9 mouse cellular contexts compared by ENCODE assay signal in the genomic region with DNA sequence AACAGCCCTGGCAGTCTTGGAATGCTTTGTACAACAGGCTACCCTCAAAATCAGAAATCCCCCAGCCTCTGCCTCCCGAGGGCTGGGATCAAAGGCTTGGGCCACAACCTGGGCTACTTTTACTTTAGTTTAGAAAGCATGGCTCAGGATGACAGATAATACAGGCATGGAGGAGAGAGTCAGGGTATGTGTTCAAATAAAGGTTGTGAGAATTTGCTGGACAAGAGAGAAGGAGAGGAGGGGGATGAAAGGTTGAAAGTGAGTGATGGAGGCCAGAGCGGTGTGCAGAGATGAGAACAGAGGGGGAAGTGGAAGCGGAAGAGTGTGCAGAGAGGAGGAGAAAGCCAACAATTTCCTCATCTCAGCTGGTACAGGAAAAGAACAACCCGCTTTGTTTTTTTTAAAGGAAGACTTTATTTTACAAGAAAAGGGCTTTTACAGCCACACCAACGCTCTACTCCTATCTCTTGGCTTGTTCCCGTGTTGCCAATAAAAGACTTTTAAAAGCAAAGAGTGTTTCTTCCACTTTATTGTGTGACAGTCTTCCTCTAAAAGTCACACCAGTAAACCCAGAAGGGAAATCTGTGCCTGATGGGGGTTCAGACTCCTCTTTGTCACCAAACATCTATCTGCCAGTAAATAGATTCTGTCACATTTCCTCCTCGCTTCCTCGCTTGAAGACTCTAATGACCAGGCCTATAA. TPM values are rescaled to one million over a fixed set of nuclear protein-coding genes. Genes with fewer than 3 reads are reported as not detected.
DNase-seq lines count a peak whose midpoint lies in the region; ATAC-seq and TF ChIP-seq lines count a peak whose summit lies in the region.
"Had no signal": no experiment of that assay in that cellular context is flagged by ENCODE, and none has a peak within 500 bp of the region (broad histone marks: within the 10 kb centered on the region; RNA-seq: fewer than 3 reads in every experiment).

No protein-coding gene starts in this region.

- no peak for TF ChIP-seq EP300 in stomach, postnatal 0 days (optimal IDR thresholded peaks at IDR 0.05)

- WGBS in heart, embryonic 14.5 days = 55% methylated on average over 8 of the region's 8 CpGs
- 21% methylated on average over 8 of the region's 8 CpGs for WGBS in liver, embryonic 15.5 days (ENCODE audit: insufficient replicate concordance)
- WGBS in stomach, postnatal 0 days = 48% methylated on average over 8 of the region's 8 CpGs

- no peaks in the 10 kb centered on the region for H3K9me3 ChIP-seq in heart, embryonic 14.5 days (ENCODE audit: control insufficient read depth, low read length)
- no peaks in the 10 kb centered on the region for H3K9me3 ChIP-seq in liver, embryonic 15.5 days (replicated peaks)
- no peaks in the 10 kb centered on the region for H3K9me3 ChIP-seq in stomach, postnatal 0 days (ENCODE audit: control insufficient read depth, low read length)

- no peak overlapping the region; a peak in 1 of 4 replicates for H3K4me3 ChIP-seq in heart, embryonic 14.5 days (ENCODE audit: control insufficient read depth in 1 of 2, insufficient read depth in 1 of 2, low read depth in 1 of 2, low read length in 2 of 2)
- H3K4me3 ChIP-seq in liver, embryonic 15.5 days (replicated peaks) = no peak overlapping the region
- H3K4me3 ChIP-seq in stomach, postnatal 0 days (ENCODE audit: low read depth, low read length) = no peak overlapping the region
- H3K4me3 ChIP-seq: erythroblast, embryonic 14.5 days had no signal

- H3K36me3 ChIP-seq in heart, embryonic 14.5 days (ENCODE audit: control insufficient read depth, insufficient read depth, low read length) = no peaks in the 10 kb centered on the region
- no peaks in the 10 kb centered on the region for H3K36me3 ChIP-seq in liver, embryonic 15.5 days (replicated peaks)
- no peaks in the 10 kb centered on the region for H3K36me3 ChIP-seq in stomach, postnatal 0 days (ENCODE audit: control insufficient read depth, insufficient read depth, low read length)

- no peak for ATAC-seq in heart, embryonic 14.5 days (ENCODE audit: insufficient number of reproducible peaks, insufficient read depth, low FRiP score, low read depth)
- no peak for ATAC-seq in liver, embryonic 15.5 days (ENCODE audit: insufficient read depth)
- no peak for ATAC-seq in stomach, postnatal 0 days (ENCODE audit: low FRiP score, low TSS enrichment)

- peak overlapping the region; percentile 46 for H3K4me2 ChIP-seq in heart, embryonic 14.5 days (ENCODE audit: low read length)
- H3K4me2 ChIP-seq in liver, embryonic 15.5 days = peak overlapping the region; percentile 49
- no peak overlapping the region; the same call in 1 of the 2 replicates for H3K4me2 ChIP-seq in stomach, postnatal 0 days (replicated peaks; ENCODE audit: low read depth)

- H3K4me1 ChIP-seq in heart, embryonic 14.5 days (ENCODE audit: control insufficient read depth in 2 of 2, insufficient read depth in 2 of 2, low read length in 2 of 2) = peaks cover 25 to 33% of the 10 kb centered on the region in 2 experiments
- H3K4me1 ChIP-seq in liver, embryonic 15.5 days (replicated peaks) = no peaks in the 10 kb centered on the region; the same call in none of the 2 replicates
- H3K4me1 ChIP-seq in stomach, postnatal 0 days (replicated peaks; ENCODE audit: control insufficient read depth, insufficient read depth) = no peaks in the 10 kb centered on the region; the same call in 1 of the 2 replicates

- H3K9ac ChIP-seq in heart, embryonic 14.5 days (ENCODE audit: low read length) = 0 out of 2 replicates have a peak overlapping the region, but pooled peaks have one; percentile 6
- no peak overlapping the region for H3K9ac ChIP-seq in liver, embryonic 15.5 days
- no peak overlapping the region for H3K9ac ChIP-seq in stomach, postnatal 0 days (ENCODE audit: low read length)

- peak; percentile 64 for DNase-seq in embryo, embryonic 9.5 days (ENCODE audit: extremely low spot score)
- no peak for DNase-seq in embryo, embryonic 11 days
- peak; percentile 31 for DNase-seq in T-cell, adult 2 months (ENCODE audit: low spot score)
- DNase-seq in stomach, postnatal 0 days (ENCODE audit: low spot score) = no peak
- DNase-seq in adrenal gland, postnatal 14 days = no peak
- no peak for DNase-seq in adrenal gland, adult 18-20 months (ENCODE audit: low spot score in 2 of 2)

- H3K27ac ChIP-seq in heart, embryonic 14.5 days (replicated peaks in 1 of 2; ENCODE audit: control insufficient read depth in 1 of 2, insufficient read depth in 1 of 2, low read depth in 2 of 2, low read length in 2 of 2) = peak overlapping the region; percentile 81 to 88
- peak overlapping the region; percentile 59; the same call in 1 of the 2 replicates for H3K27ac ChIP-seq in liver, embryonic 15.5 days (replicated peaks)
- H3K27ac ChIP-seq in stomach, postnatal 0 days (replicated peaks) = peak overlapping the region; percentile 89

- no peaks in the 10 kb centered on the region for H3K27me3 ChIP-seq in heart, embryonic 14.5 days (ENCODE audit: control insufficient read depth, insufficient read depth, low read length)
- peaks cover 32% of the 10 kb centered on the region for H3K27me3 ChIP-seq in liver, embryonic 15.5 days
- no peaks in the 10 kb centered on the region for H3K27me3 ChIP-seq in stomach, postnatal 0 days (ENCODE audit: control insufficient read depth, insufficient read depth, low read length)

- TF ChIP-seq CTCF in stomach, postnatal 0 days (IDR thresholded peaks at IDR 0.05; ENCODE audit: low read depth) = no peak

RNA-seq across cellular contexts. Expression of a gene that starts 8.6 kb away (rescaled TPM):
- 49.9 and 59.3 TPM in 2 replicates for polyA plus RNA-seq in heart, embryonic 14.5 days (2014; fragmentation: Nextera tagmentation; extraction: Ambion mirVana)
- polyA plus RNA-seq in liver, embryonic 15.5 days (2015; fragmentation: Nextera tagmentation; extraction: Ambion mirVana) = 8.1 and 9.8 TPM in 2 replicates
- 17.1 and 17.7 TPM in 2 replicates for polyA plus RNA-seq in stomach, postnatal 0 days (2015; fragmentation: Nextera tagmentation; extraction: Ambion mirVana)
- total RNA-seq in adrenal gland, postnatal 14 days (2021) = 32.7 and 44.4 TPM in 2 replicates
- total RNA-seq in adrenal gland, adult 18-20 months (2021) = 10 to 100 TPM; 17.5 to 30.5 TPM
- polyA plus RNA-seq: erythroblast, embryonic 14.5 days had no signal

Comparison
In these comparisons a context has a peak if more than half of its experiments do, and no peak if none do; other contexts are left out.
1. DNase-seq: peak in embryo, embryonic 9.5 days (single experiment) and T-cell, adult 2 months (single experiment); none in embryo, embryonic 11 days (single experiment), stomach, postnatal 0 days (single experiment), adrenal gland, postnatal 14 days (single experiment) and adrenal gland, adult 18-20 months (0 of 2).
2. Peak in every context shown above with its lines, with median percentiles within 50 percentile points of each other: H3K27ac ChIP-seq.